Mouse (Mus musculus): Measurements from ENCODE around the gene Rps6kb2.

The Rps6kb2 gene

GRCm38 (mm10) chr19:4162646-4163542, at the start of gene Rps6kb2:
TSS of gene Rps6kb2 (minus strand) at chr19:4163354.
- DNase-seq (ENCODE audit: low spot score) = peak; percentile 90

GRCm38 (mm10) chr19:4211891-4212588, 48.9 kb upstream of the Rps6kb2 start:
- DNase-seq (ENCODE audit: low spot score) = no peak

GRCm38 (mm10) chr19:4208563-4208962, 45.4 kb upstream of the Rps6kb2 start:
- no peak for DNase-seq (ENCODE audit: low spot score)

GRCm38 (mm10) chr19:4206971-4207370, 43.8 kb upstream of the Rps6kb2 start:
- peak; percentile 48 for DNase-seq (ENCODE audit: low spot score)

GRCm38 (mm10) chr19:4204889-4205288, 41.7 kb upstream of the Rps6kb2 start:
- DNase-seq (ENCODE audit: low spot score) = no peak

GRCm38 (mm10) chr19:4203604-4204326, 40.6 kb upstream of the Rps6kb2 start:
- no peak for DNase-seq (ENCODE audit: low spot score)

- no peak for DNase-seq (ENCODE audit: low spot score)
Observed at GRCm38 (mm10) chr19:4203148-4203547, 40.0 kb upstream of the Rps6kb2 start.

GRCm38 (mm10) chr19:4202149-4202548, 39.0 kb upstream of the Rps6kb2 start:
- DNase-seq (ENCODE audit: low spot score) = no peak

- peak; percentile 90 for DNase-seq (ENCODE audit: low spot score)
Observed at GRCm38 (mm10) chr19:4201291-4201909, 38.2 kb upstream of the Rps6kb2 start, which contains the start of gene Rad9a. TSS of gene Rad9a (minus strand) at chr19:4201662.

GRCm38 (mm10) chr19:4197180-4197579, 34.0 kb upstream of the Rps6kb2 start:
- DNase-seq (ENCODE audit: low spot score) = no peak

- no peak for DNase-seq (ENCODE audit: low spot score)
Observed at GRCm38 (mm10) chr19:4196548-4196947, 33.4 kb upstream of the Rps6kb2 start.

- no peak for DNase-seq (ENCODE audit: low spot score)
Observed at GRCm38 (mm10) chr19:4196048-4196447, 32.9 kb upstream of the Rps6kb2 start.

- no peak for DNase-seq (ENCODE audit: low spot score)
Observed at GRCm38 (mm10) chr19:4194776-4195650, 31.9 kb upstream of the Rps6kb2 start.

- DNase-seq (ENCODE audit: low spot score) = no peak
Observed at GRCm38 (mm10) chr19:4194021-4194724, 31.0 kb upstream of the Rps6kb2 start.

- no peak for DNase-seq (ENCODE audit: low spot score)
Observed at GRCm38 (mm10) chr19:4193129-4193528, 30.0 kb upstream of the Rps6kb2 start.

GRCm38 (mm10) chr19:4192251-4192985, 29.3 kb upstream of the Rps6kb2 start:
- no peak for DNase-seq (ENCODE audit: low spot score)

GRCm38 (mm10) chr19:4191528-4192250, 28.5 kb upstream of the Rps6kb2 start, which contains the start of gene Ppp1ca:
TSS of gene Ppp1ca (plus strand) at chr19:4192065.
- DNase-seq (ENCODE audit: low spot score) = peak; percentile 97

GRCm38 (mm10) chr19:4190831-4191334, 27.7 kb upstream of the Rps6kb2 start, which contains the start of gene Tbc1d10c:
TSS of gene Tbc1d10c (minus strand) at chr19:4191284.
- peak; percentile 60 for DNase-seq (ENCODE audit: low spot score)
